Mouse (Mus musculus) macrophage (primary cell): Measurements from ENCODE around the gene Metrnl. TPM values are rescaled to one million over a fixed set of nuclear protein-coding genes. Genes with fewer than 3 reads are reported as not detected.
"Not testable (repeated sequence)": the region's sequence is repeated elsewhere in the genome, so short reads cannot be mapped to it uniquely, and the experiment has no call there.

ENCODE experiments used
- H3K27ac ChIP-seq: fragments of 350-480 bp; formaldehyde crosslinking; 2 replicates; pipeline ENCODE4 v1.9.0; 2021
- H3K36me3 ChIP-seq: fragments of 350-480 bp; formaldehyde crosslinking; 2 replicates; pipeline ENCODE4 v1.9.0; 2021; ENCODE audit errors: inconsistent target
- H3K4me3 ChIP-seq: fragments of 350-480 bp; formaldehyde crosslinking; 2 replicates; pipeline ENCODE4 v1.9.0; 2021; ENCODE audit errors: inconsistent target
- H3K79me2 ChIP-seq: fragments of 350-480 bp; formaldehyde crosslinking; 2 replicates; pipeline ENCODE4 v1.9.0; 2021; ENCODE audit errors: inconsistent target
- WGBS: methylation state at CpG from one replicate; pipeline ENCODE4 v1.1.7; 2026; ENCODE audit warnings: inconsistent platforms; ENCODE audit not compliant: missing documents; 5-methylcytosine and 5-hydroxymethylcytosine counted together
- polyA plus RNA-seq: library from polyadenylated mRNA; stranded (reverse); fragments of 250-400 nt; gene quantifications from 3 replicates; pipeline ENCODE4 v1.2.4, GENCODE M21; 2018; ENCODE audit warnings: inconsistent platforms
- total RNA-seq, 78 experiments: library from RNA; depleted of rRNA; stranded (reverse); fragments of 250-400 nt; gene quantifications; 1 replicate in 9 of 78; 2 replicates in 24 of 78; 3 replicates in 43 of 78; 4 replicates in 2 of 78; pipeline ENCODE4 v1.2.4; 2018; ENCODE audit warnings: inconsistent platforms in 56 of 78

Metrnl gene
- 100 to 1,000 TPM in 20 of 26 experiments, 10 to 100 TPM in 6; 43.4 to 244 (median 138) TPM for total RNA-seq (2018; cell fraction: chromatin; rRNA removed)
- 100 to 1,000 TPM; 176 to 352 (median 243) TPM for total RNA-seq (2018; cell fraction: cytosol; rRNA removed)
- total RNA-seq (2018; cell fraction: nucleus; rRNA removed), result 100 to 1,000 TPM; 107 to 327 (median 236) TPM
- 161 to 284 TPM (median 167 TPM) in 3 replicates for polyA plus RNA-seq

DNA sequence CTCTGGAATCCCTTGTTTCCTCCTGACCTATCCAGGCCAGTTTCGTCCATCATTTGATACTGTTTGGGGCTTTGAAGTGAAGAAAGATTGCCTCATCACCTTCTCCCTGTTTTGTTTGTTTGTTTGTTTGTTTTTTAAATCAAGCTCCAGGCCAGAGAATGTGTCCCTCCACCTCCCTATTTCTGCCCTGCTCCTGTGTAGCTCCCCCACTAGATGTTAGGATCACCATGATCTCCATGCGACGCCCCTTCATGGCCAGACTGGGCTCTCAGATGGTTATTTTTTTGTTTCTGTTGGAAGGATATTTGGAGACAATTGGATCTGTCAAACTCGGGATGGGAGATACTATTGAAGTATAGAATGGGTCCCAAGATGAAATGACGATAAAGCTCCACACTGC, at the start of gene Metrnl:
Metrnl (plus strand) TSS at position 301 of the 400 bp plus-strand sequence.
- Histone ChIP-seq H3K4me3 (peak within 1 kb of the TSS; percentile 100), H3K79me2 (peaks cover 67% of the 10 kb centered on the region), H3K36me3 (no peaks in the 10 kb centered on the region), H3K27ac (peak within 1 kb of the TSS; percentile 99)
- WGBS, result 98% methylated on average over 5 of the region's 5 CpGs

DNA sequence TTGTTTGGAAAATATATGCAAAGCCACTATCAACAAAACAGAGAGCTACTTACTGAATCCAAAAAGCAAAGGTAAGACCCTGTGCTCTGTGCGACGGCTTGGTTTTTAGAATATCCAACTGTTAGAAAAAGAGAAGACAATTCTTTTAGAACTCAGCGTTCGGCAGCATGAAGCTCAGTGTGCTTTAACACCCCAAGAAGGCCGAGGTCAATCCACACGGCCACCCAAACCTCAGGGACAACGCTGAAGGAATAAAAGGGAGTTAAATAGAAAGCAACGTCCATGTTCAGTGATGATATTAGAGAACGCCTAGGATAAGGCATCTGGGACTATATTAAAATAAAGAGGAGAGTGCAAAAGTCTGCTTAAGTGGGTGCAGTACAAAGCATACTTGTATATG, 49.8 kb upstream of the Metrnl start:
- no peak overlapping the region for H3K4me3 ChIP-seq
- no peak overlapping the region for H3K27ac ChIP-seq
- WGBS, result 98% methylated on average over 9 of the region's 9 CpGs
- H3K36me3 ChIP-seq, result 0 out of 2 replicates have a peak, but pooled peaks cover 6% of the 10 kb centered on the region
- no peaks in the 10 kb centered on the region for H3K79me2 ChIP-seq

GRCm38 (mm10) chr11:121651983-121652382, 49.4 kb upstream of the Metrnl start:
- Histone ChIP-seq H3K27ac (no peak overlapping the region), H3K4me3 (no peak overlapping the region), H3K79me2 (no peaks in the 10 kb centered on the region), H3K36me3 (0 out of 2 replicates have a peak, but pooled peaks cover 6% of the 10 kb centered on the region)
- WGBS, result 88% methylated on average over 5 of the region's 5 CpGs

- 56% methylated on average over 10 of the region's 10 CpGs for WGBS
- H3K4me3 ChIP-seq, result no peak overlapping the region
- H3K36me3 ChIP-seq, result 0 out of 2 replicates have a peak, but pooled peaks cover 6% of the 10 kb centered on the region
- H3K27ac ChIP-seq, result no peak overlapping the region
- no peaks in the 10 kb centered on the region for H3K79me2 ChIP-seq
These were observed 48.6 kb upstream of the Metrnl start for GRCm38 (mm10) chr11:121652547-121653305.

DNA sequence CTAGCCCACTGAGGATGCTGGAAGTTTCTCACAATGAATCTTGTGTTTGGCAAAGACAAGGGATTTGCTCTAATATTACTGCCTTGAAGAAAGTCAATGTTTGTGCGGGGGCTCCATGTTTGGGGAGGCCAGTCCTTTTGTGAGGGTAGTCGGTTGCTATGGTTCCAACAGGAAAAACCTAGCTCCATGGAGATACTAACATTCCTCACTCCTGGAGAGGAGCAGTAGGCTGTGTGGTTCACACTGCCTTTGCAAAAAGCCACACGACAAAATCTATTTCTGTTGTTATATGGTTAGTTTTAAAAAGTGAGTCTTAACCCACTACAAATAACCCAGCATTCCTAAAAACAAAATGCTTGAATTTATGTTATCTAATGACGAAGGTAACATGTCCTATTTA, 47.7 kb upstream of the Metrnl start:
- Histone ChIP-seq H3K27ac (no peak overlapping the region), H3K4me3 (no peak overlapping the region), H3K36me3 (0 out of 2 replicates have a peak, but pooled peaks cover 6% of the 10 kb centered on the region), H3K79me2 (no peaks in the 10 kb centered on the region)
- WGBS, result 96% methylated on average over 4 of the region's 4 CpGs

DNA sequence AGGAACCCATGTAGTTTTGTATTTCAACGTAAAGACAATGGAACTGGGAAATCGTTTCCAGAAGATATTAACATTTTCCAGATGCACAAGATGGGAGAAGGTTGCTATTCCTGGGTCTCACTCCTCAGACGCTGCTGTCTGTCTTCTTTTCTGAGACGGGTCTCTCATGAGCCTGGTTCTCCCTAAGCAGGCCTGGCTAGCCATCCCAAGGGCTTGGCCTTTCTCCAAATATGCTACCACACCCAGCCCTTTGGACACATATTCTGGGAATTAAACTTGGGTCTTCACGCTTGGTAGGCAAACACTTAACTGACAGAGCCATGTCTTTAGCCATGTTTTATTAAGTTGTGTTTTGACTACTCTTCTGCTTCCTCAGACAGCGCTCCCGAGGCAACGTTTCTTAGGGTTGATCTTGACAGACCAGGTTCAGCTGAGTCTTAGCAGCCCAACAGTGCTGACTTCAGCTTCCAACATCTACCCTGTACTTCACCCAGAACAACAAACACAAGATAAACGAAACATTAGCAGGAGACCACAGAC, 46.9 kb upstream of the Metrnl start:
- Histone ChIP-seq H3K36me3 (0 out of 2 replicates have a peak, but pooled peaks cover 6% of the 10 kb centered on the region), H3K79me2 (no peaks in the 10 kb centered on the region), H3K4me3 (no peak overlapping the region), H3K27ac (no peak overlapping the region)
- WGBS, result 92% methylated on average over 9 of the region's 9 CpGs

DNA sequence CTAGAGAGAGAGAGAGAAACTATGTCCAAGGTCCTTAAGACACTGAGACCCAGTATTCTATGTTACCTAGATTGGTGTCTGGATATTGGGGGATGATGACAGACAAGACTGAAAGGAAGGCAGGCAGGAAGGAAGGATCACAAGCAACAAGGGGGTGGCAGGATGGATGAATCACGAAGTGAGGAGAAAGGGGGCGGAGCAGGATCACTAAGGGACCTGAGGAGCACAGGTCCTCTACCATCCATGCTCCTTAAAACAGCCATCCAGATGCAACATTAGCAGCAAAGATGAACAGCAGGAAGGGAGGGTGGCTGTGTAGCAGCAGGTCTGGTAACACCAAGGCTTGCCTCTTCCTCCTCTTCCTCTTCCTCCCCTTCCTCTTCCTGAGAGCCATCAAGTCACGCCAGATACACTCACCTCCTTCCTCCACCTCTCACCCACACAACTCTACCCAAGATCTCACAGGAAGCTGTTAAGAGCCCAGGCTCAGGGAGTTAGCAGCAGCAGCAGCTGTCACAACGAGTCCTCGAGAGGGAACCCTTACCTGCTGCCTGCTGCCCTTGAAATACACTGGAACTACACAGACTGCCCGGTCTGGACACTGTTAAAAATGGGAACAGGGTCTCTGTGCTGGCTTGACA, 46.1 kb upstream of the Metrnl start:
- 0 out of 2 replicates have a peak, but pooled peaks cover 5% of the 10 kb centered on the region for H3K36me3 ChIP-seq
- H3K4me3 ChIP-seq, result no peak overlapping the region
- no peak overlapping the region for H3K27ac ChIP-seq
- WGBS, result 45% methylated on average over 6 of the region's 6 CpGs
- H3K79me2 ChIP-seq, result no peaks in the 10 kb centered on the region

DNA sequence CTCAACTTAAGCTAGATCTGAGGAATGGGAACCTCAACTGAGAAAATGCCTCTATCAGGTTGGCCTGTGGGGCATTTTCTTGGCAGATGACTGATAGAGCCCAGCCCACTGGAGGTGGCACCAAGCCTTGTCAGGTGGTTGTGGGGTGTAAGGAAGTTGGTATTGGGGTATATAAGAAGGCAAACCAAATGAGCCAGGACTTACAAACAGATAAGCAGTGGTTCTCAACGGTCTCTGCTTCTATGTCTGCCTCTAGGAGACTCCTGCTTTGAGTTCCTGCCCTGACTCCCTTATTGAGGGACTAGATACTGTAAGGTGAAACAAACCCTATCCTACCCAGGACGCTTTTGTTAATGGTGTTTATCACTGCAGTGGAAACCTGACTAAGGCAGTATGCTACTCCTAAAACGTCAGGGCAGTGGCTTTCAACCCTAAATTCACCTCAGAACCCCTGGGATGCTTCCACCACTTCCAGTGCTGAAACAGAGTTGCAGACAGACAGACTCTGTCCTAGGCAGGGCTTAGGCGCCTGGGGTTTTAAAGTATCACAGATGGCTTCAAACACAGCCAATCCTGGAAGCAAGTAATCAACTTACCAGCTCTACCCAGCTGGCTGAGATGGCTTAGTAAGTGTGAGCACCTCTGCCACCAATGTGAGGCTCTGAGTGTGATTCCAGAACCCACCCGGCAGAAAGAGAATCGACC, 45.4 kb upstream of the Metrnl start:
- 73% methylated on average over 6 of the region's 6 CpGs for WGBS
- no peak overlapping the region for H3K4me3 ChIP-seq
- H3K27ac ChIP-seq, result no peak overlapping the region
- H3K79me2 ChIP-seq, result no peaks in the 10 kb centered on the region
- H3K36me3 ChIP-seq, result no peaks in the 10 kb centered on the region

GRCm38 (mm10) chr11:121658151-121658550, 43.2 kb upstream of the Metrnl start:
- no peaks in the 10 kb centered on the region for H3K36me3 ChIP-seq
- no peaks in the 10 kb centered on the region for H3K79me2 ChIP-seq
- no peak overlapping the region for H3K4me3 ChIP-seq
- 0% methylated on average over 1 of the region's 1 CpGs for WGBS
- H3K27ac ChIP-seq, result no peak overlapping the region

DNA sequence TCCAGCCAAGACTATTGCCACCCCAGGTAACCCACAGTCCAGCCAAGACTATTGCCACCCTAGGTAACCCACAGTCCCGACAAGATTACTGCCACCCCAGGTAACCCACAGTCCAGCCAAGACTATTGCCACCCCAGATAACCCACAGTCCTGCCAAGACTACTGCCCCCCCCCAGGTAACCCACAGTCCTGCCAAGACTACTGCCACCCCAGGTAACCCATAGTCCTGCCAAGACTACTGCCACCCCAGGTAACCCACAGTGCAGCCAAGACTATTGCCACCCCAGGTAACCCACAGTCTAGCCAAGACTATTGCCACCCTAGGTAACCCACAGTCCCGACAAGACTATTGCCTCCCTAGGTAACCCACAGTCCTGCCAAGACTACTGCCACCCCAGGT, 40.7 kb upstream of the Metrnl start:
- not testable (repeated sequence) for H3K27ac ChIP-seq, H3K4me3 ChIP-seq, H3K36me3 ChIP-seq, H3K79me2 ChIP-seq
- 96% methylated on average over 2 of the region's 2 CpGs for WGBS

GRCm38 (mm10) chr11:121661116-121661515, 40.2 kb upstream of the Metrnl start:
- no peaks in the 10 kb centered on the region for H3K36me3 ChIP-seq

GRCm38 (mm10) chr11:121667541-121667940, 33.8 kb upstream of the Metrnl start:
- 86% methylated on average over 4 of the region's 4 CpGs for WGBS
- no peak overlapping the region for H3K4me3 ChIP-seq
- H3K27ac ChIP-seq, result no peak overlapping the region
- H3K36me3 ChIP-seq, result peaks cover 11% of the 10 kb centered on the region; the same call in 1 of the 2 replicates
- H3K79me2 ChIP-seq, result no peaks in the 10 kb centered on the region; the same call in 1 of the 2 replicates

More at GRCm38 (mm10) chr11:121661116-121661515, 40.2 kb upstream of the Metrnl start:
- Histone ChIP-seq H3K4me3 (no peak overlapping the region), H3K79me2 (no peaks in the 10 kb centered on the region), H3K27ac (no peak overlapping the region)
- WGBS, result 93% methylated on average over 2 of the region's 2 CpGs

DNA sequence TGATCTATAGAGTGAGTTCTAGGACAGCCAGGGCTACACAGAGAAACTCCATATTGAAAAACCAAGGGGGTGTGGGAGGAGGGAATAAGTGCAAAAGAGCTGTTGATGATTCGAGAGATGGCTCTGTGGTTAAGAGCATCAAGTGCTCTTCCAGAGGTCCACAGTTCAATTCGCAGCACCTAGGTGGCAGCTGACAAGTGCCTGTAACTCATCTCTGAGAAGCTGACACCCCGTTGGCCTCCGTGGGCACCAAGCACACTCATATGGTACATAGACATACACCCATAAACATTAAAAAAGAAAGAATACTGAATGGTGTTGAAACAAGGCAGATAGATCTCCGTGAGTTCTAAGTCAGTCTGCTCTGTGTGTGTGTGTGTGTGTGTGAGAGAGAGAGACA, 32.6 kb upstream of the Metrnl start:
- peaks cover 11% of the 10 kb centered on the region; the same call in 1 of the 2 replicates for H3K36me3 ChIP-seq
- WGBS, result 95% methylated on average over 4 of the region's 5 CpGs
- no peak overlapping the region for H3K27ac ChIP-seq
- H3K79me2 ChIP-seq, result no peaks in the 10 kb centered on the region; the same call in 1 of the 2 replicates
- H3K4me3 ChIP-seq, result no peak overlapping the region

DNA sequence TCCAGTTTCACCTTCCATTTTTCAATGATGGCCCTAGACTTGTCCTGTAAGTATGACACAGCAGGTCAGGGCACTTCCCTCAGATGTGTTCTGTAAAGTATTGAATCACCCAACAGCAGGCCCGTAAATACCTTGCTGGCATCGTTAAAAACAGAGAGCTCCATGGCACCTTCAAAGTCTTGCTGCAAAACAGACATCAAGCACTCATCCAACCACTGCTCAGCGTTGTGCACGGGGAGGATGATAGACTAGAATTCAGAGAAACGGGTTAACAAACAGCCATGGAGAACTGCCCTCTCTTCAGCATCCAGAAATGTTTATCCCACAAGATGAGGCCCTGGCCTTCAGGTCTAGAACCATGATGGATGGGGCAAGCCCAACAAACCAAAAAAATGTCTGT, 30.4 kb upstream of the Metrnl start:
- WGBS, result 95% methylated on average over 5 of the region's 5 CpGs
- no peaks in the 10 kb centered on the region; the same call in 1 of the 2 replicates for H3K79me2 ChIP-seq
- no peak overlapping the region for H3K27ac ChIP-seq
- no peak overlapping the region for H3K4me3 ChIP-seq
- peaks cover 11% of the 10 kb centered on the region; the same call in 1 of the 2 replicates for H3K36me3 ChIP-seq
